Mouse (Mus musculus) embryo, embryonic 9.5 days (tissue): ENCODE measurements around the gene Hinfp.
"Not testable (repeated sequence)": the region's sequence is repeated elsewhere in the genome, so short reads cannot be mapped to it uniquely, and the experiment has no call there.

Experiments
- DNase-seq: peaks from one replicate; pipeline ENCODE4 v3.0.0-alpha.2; 2017; ENCODE audit errors: extremely low spot score

Hinfp gene

DNA sequence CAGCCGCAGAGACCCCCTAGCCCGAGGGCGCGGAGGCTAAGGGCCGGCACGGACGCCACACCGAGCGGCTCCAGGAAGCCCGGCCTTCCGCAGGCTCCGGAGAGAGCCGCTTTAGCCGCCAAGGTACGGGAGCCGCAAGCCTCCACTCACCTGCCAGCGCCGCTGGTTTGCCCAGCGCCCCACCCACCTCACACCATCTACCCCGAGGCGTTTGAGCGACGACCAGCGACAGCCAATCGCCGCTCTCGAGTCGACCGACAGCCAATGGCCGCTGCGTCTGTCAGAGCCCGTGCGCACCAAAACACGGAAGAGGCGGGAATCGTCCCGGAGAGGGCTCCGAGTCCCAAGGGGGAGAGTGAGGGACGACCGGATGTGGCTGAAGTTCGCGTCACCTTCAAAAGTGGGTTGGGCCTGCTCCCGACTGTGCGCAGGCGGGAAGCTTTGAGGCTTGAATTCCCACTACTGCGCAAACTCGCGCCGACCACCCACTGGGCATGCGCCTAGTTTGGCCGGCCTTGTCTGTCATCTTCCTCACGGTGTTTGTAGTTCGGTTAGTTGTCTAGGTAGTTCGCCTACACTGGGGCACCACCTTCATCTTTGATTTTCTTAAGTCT is at the start of gene Hinfp:
Gene Hinfp (minus strand): TSS at position 206 of the 614 bp plus-strand sequence.
- DNase-seq = peak; percentile 99

DNA sequence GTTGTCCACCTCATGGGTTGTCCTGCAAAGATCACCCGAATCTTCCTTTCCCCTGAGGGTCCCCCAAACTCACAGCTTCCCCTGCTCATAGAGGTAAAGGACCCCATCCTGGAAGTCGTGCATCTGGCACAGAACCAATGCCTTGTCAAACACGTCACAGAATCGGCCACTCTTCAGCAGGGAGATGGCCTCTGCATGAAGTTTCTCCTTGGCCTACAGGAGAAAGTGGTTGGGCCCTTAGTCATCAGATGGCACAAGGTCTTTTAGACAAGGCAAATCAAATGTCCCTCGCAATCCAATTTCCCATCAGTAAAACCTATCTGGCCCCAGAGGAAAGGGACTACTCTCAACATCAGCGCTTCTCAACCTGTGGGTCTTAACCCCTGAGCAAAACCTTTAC is 47.7 kb upstream of the Hinfp start:
- no peak for DNase-seq

DNA sequence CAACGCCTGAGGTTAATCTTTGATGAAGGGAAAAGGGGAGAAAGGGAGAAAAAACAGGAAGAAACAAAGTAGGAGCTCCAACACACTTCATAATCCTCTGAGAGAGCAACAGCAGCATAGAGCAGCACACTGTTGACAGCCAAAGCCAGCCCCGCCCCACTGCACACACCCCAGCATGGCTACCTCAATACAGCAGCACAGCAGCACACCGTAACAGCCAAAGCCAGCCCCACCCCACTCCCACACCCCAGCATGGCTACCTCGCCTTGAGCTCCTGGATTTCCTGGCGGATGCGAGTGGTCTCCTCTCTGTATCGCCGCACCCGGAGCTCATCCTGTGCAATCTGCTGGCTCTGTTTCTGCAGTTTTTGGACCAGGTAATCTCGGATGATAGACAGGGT is 46.9 kb upstream of the Hinfp start:
- no peak for DNase-seq

DNA sequence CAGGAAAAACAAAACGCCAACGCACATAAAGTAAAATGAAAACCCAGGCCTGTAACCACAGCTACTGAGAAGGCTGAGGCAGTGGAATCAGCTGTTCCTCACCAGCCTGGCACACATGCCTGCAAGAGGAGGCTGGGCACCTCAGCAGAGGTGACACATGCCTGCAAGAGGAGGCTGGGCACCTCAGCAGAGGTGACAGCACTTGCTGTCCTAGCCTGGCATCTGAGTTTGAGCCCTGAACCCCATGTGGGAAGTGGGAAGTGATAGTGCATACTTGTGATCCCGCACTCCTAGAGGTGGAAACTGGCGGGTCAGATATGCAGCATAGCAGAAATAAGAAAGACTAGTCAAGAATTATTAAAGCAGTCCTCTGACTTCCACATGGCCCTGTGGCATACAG is 45.9 kb upstream of the Hinfp start:
- DNase-seq = no peak

DNA sequence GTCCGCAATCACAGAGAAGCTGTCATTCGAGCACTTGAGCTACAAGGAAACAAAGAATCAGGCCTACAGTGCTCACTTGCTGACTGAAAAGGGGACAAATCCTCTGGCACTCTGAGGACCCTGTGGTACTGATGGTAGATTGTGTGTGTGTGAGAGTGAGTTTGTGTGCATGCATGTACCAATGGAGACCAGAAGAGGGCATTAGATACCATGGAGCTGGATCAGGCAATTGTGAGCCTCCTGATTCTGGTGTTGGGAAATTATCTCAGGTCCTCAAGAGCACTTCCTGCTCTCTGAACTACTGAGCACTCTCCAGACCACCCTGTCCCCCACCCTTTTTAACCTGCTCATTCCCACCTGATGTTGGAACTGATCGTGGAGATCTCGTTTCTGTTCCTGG is 43.1 kb upstream of the Hinfp start:
- no peak for DNase-seq

DNA sequence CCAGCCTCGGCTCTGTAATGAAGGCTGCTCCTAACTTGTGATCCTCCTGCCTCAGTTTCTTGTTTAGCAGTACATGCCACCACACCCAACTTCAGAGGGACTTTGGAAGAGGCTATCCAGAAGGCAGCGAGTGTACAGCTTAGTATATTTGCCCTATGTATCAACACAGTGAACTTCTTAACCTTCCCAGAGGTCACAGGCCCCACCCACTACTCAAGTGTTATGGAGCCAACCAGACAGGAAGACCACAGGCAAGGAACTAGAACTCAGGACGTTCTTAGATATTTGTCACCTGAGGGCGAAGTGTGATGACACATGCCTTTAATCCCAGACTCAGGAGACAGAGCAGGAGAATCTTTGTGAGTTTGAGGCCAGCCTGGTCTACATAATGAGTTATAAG is 42.1 kb upstream of the Hinfp start:
- DNase-seq = no peak

DNA sequence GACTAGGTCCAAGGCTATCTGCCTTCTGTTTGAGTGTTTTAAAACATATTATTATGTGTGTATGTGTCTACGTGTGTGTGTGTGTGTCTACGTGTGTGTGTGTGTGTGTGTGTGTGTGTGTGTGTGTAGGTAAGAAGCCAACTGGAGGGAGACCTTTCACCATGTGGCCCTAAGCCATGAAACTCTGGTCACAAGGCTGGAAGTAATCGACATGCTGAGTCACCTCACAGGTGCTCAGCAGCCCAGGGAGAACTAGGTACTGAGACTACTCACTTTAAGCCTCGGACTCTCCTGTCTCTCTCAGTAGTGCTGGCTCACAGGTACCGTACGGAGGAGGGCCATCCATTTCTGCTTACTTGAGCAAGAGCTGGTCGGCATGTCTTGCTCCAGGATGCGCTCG is 41.7 kb upstream of the Hinfp start:
- DNase-seq = no peak

DNA sequence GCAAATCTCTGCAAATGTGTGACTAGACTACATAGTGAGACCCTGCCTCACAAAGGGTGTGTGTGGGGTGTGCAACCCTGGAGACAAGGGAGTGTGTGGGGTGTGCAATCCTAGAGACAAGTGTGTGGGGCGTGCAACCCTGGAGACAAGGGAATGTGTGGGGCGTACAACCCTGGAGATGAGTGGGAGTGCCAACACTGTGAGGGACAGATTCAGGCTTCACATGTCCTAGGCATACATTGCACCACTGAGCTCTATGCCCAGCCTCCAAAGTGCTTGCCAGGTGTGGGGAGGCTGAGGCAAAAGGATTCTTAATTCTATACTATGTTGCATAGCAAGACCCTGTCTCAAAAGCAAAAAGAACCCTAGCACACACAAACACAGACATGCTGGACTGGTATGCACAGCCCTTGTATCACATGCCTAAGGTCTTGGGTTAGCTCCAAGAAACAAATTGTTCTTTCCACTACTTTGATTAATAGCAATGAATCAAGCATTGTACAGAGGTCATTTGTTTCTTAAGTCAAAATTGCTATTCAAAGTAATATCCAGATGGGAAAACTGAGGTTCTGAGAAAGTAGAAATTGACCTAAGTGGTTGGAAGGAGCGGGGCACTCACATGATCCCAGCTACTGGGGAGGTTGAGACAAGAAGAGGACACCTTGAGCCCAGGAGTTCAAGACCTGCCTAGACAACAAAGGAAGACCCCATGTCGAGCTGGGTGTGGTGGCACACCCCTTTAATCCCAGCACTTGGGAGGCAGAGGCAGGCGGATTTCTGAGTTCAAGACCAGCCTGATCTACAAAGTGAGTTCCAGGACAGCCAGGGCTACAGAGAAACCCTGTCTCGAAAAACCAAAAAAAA is 40.3 kb upstream of the Hinfp start:
- DNase-seq = no peak

DNA sequence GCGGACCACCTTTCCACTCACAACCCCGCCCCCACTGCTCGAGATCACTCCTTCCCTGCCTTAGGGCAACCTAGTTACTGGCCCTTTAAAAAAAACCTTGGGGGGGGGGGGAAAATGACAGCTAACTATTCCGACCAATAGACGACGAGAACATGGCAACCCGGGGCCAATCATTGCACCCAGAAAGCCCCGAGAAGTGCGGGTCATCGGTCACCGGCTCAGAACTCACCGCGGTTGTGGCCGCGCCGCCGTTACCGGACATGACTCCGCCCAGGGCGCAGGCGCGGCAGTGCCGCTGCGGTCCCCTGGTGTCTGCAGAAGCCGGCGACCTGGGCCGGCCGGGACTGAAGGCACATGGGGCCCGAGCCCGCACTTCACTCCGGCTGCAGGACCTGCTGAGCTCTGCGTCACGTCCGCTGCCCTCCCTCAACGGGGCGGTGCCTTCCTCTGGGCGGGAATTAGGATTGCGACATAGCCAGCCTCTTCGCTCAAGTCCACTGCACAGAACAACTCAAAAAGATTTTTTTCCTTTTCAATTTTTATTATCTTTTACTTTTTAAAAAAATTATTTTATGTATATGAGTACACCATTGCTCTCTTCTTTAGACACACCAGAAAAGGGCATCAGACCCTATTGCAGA is 38.4 kb upstream of the Hinfp start, which contains the start of gene Hmbs:
Gene Hmbs (minus strand): TSS at position 448 of the 641 bp plus-strand sequence.
- peak; percentile 95 for DNase-seq

DNA sequence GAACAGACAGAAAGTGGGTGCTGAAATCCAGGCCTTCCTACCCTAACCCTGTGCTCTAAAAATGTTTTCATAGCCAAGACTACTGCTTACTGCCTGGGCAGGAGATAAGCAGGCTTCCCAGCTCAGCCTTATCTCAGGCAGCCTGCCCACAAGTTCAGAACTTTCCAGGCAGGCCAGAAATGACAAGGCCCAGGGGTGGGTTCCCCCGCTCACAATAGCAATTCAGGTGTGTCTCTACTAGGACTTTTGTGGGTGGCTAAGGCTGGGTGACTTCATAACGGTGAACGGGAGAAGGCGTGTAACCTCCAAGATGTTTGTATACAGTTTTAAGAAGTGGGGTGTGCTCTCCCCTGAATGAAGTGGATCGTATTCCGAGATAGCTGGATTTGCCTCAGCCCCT is 37.8 kb upstream of the Hinfp start:
- no peak for DNase-seq

DNA sequence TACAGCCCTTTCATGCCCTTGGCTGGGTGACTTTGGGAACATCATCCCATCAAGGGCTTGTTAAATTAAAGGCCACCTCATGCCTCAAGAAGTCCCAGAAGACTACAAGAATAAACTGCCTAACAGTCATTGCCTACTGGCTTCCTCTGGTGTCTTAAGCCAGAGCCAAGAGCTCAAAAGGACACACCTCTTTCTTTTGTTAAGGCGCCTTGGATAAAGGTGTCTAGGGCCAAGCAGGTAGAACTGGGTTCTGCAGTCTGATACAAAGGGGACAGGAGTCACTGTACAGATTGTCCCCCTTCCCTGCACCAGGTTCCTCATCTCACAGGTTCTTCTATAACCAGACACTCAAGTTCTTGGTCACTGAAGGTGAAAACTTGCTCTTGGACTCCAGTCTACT is 37.1 kb upstream of the Hinfp start:
- no peak for DNase-seq

DNA sequence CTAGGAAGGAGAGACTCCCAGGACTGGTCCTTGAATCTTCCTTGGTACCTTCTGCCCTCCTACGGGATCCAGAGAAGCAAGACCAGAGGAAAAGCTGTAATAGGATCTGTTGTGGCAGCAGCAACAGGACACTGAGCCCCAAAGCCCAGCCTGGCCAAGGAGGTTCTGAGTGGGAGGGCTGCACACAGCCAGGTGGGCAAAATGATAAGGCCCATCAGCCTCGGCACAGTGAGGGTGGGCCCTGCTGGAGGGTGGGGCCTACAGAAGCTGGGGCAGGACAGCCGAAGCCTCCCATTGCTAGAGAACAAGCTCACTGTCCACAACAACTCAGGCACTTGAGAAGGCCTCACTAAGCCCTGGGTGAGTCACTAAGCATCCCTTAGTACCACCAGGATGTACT is 36.7 kb upstream of the Hinfp start:
- no peak for DNase-seq

DNA sequence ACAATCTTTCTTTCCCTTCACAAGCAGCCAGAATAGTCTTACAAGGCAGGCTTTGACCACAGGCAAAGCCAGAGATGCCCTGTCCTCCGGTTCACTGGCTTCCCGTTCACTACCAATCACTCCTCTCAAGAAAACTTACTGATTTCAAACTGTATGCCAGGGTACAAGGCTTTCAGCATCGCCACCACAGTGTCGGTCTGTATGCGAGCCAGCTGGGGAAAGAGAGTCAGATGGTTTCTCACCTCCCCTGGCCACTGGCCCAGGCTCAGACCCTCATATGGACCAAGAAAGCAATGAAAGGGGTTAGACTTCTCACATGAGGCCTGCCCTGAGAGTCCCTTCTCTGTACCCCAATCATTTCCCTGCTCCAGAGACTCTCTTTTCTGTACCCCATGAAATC is 36.0 kb upstream of the Hinfp start:
- DNase-seq = no peak

DNA sequence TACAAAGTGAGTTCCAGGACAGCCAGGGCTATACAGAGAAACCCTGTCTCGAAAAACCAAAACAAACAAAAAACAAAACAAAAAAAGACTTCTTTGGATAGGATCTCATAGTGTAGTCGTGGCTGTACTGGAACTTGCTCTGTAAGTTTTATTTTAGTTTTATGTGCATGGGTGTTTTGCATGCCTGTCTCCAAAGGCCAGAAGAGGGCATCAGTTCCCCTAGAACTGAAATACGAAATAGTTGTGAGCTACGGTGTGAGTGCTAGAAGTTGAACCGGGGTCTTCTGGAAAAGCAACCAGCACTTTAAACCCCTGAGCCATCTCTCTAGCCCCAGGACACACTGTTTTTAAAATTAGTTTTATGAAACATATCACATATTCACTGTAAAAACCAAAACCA is 33.1 kb upstream of the Hinfp start:
- DNase-seq = no peak

DNA sequence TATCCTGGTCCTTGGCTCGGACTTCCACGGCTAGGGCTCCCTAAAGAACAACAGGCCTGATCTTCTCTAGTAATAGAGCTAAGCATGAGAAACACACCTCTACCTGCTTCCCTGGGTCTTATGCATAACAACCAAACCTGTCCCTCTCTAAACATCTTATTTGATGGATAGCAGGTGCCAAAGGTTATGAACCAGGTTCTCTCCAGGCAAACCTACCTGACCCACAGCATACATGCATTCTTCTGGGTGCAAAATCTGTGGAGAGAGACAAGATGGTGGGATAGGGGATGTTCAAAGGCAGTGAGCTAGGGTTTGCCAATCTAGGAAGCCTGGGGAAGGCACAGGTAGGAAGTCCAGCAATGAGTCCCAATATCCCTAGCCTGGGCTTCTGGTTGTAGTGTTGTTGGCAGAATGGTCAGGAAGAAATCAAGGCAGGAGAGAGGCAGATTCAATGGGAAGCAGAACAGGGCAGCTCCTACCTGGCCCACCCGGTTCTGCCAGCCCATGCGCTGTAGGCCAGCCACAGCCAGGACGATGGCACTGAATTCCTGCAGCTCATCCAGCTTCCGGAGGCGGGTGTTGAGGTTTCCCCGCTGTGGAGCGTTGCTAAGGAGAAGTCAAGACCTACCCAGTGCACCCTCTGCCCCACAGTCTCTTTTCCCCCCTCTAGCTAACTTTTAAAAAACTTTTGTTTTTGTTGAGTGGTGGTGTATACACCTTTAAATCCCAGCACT is 32.1 kb upstream of the Hinfp start:
- DNase-seq = peak; percentile 36

DNA sequence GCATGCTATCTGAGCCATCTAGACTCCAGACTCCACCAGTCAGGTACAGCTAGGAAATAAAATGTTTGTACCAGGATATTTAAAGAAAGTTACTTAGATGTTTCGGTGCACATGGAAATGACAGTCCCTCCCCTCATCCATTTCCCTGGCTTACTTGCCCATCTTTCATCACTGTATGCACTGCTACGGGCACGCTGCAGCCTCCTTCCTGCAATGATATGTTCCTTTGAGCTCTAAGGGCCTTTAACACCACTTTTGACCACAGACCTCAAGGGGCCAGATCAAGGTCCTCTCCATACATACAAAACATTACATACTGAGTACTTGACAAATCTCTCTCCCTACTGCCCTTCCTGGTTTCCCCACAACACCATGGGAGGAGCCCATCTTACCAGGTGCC is 31.5 kb upstream of the Hinfp start:
- DNase-seq = peak; percentile 55

DNA sequence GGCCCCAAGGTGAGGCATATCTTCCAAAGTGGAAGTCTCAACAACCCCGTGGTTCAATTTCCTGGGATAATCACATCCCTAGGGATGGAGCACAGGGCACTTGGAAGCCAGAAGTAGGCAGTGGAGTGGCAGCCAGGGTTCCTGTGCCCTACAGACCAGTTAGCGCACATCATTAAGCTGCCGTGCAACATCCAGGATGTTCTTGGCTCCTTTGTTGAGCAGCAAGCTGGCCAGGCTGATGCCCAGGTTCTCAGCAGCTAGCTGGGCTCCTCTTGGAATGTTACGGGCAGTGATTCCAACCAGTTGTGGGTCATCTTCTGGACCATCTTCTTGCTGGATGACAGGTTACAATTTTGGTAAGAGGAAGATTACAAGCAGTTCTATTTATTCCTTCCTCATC is 31.0 kb upstream of the Hinfp start:
- not testable (repeated sequence) for DNase-seq

DNA sequence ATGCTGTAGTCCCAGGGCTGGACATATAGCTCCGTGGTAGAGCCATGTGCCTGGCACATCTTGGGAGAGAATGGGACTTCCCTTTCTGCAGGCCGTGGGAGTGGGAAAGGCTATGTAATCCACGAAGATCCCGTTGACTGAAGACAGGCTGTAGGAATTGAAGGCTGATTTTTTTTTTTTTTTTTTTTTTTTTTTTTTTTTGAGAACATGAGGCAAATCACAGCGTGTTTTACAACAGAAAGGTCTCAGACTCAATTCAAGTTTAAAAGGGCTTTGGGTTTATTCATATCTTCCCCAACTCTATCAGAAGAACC is 30.6 kb upstream of the Hinfp start:
- no peak for DNase-seq

DNA sequence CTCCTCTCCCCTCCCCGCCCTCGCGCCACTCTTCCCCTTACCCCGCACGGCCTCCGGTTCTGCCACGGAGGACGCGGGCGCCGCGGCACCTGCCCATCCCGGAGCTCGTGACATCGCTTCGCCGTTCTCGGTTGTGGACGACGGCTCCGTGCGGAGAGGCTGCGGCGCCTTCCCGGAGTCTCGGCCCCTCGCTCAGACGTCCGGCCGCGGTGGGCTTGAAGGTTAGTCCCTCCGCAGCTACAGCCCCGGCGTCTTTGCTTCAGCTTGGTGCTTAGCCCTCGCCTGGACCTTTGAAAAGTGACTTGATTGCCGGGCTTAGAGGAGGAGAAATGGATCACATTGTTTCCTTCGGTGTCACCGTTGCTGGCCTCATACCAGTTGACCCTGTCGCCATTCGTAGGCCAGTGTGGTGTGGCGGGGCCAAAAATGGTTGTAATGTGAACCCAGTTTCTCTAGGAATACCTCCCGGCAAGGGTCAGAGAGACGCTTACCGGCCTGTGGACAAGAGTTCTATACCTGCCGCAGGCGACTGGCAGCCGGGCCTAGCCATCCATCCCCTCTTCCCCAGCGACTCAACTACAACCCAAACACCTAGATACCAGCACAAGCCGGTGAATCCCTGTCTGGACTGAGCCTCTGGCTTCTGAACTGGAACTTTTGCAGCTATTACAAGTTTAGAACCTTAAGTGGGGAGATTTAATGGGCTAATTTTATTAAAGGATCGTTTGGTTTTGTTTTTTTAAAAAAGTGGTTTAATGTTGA is 30.0 kb upstream of the Hinfp start:
- peak; percentile 66 for DNase-seq

DNA sequence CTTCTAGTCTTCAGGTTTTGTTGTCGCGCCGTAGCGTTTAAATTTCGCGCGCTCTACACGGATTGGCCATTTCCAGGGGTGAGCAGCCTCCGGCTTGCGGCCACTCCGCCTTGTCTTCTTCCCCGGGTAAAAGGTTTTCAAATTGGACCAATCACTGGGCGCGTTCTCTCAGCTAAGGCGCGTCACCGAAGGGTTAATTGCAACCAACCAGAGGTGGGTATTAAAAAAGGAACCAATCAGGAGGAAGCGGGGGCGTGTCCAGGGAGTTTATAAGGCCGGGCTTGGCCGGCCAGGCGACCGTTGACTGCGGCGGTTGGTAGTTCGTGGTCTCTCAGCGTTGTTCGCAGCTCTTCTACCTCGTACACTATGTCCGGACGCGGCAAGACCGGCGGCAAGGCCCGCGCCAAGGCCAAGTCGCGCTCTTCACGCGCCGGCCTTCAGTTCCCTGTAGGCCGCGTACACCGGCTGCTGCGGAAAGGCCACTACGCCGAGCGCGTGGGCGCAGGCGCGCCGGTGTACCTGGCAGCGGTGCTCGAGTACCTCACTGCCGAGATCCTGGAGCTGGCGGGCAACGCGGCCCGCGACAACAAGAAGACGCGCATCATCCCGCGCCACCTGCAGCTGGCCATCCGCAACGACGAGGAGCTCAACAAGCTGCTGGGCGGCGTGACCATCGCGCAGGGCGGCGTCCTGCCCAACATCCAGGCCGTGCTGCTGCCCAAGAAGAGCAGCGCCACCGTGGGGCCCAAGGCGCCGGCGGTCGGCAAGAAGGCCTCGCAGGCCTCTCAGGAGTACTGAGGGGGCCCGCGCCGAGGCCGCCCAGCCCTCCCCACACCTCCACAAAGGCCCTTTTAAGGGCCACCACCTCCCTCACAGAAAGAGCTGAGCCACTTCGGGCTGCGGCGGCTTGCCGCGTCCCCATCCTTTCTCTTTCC is 29.2 kb upstream of the Hinfp start, which contains the start of gene H2afx:
Gene H2afx (plus strand): TSS at position 299 of the 935 bp plus-strand sequence.
- peak; percentile 99 for DNase-seq
